Mouse (Mus musculus) 3T3-L1 (cell line): ENCODE data around the gene Plrg1.
A peak's percentile ranks its signal among the peaks of the same experiment; 100 is the strongest.

Source experiments
- DNase-seq: peaks from one replicate; pipeline ENCODE4 v3.0.0-alpha.2; 2015; ENCODE audit warnings: low read depth, low spot score

The Plrg1 gene

GRCm38 (mm10) chr3:83055281-83056038 lies at the start of gene Plrg1:
TSS of gene Plrg1 (plus strand) at chr3:83055522.
- DNase-seq: peak; percentile 96

GRCm38 (mm10) chr3:83007557-83007956 lies 47.8 kb upstream of the Plrg1 start, which contains the start of gene Fgg:
TSS of gene Fgg (plus strand) at chr3:83007724.
- DNase-seq: no peak

GRCm38 (mm10) chr3:83010291-83010690 lies 45.0 kb upstream of the Plrg1 start:
- DNase-seq: no peak

- no peak for DNase-seq
Measured at GRCm38 (mm10) chr3:83011136-83011535, 44.2 kb upstream of the Plrg1 start.

- DNase-seq: no peak
Measured at GRCm38 (mm10) chr3:83011565-83011964, 43.8 kb upstream of the Plrg1 start.

GRCm38 (mm10) chr3:83012636-83013035 lies 42.7 kb upstream of the Plrg1 start:
- no peak for DNase-seq

GRCm38 (mm10) chr3:83013951-83014350 lies 41.4 kb upstream of the Plrg1 start:
- no peak for DNase-seq

GRCm38 (mm10) chr3:83016236-83016635 lies 39.1 kb upstream of the Plrg1 start:
- DNase-seq: no peak

- DNase-seq: no peak
Measured at GRCm38 (mm10) chr3:83020387-83020786, 34.9 kb upstream of the Plrg1 start.

- no peak for DNase-seq
Measured at GRCm38 (mm10) chr3:83021176-83021575, 34.1 kb upstream of the Plrg1 start.

GRCm38 (mm10) chr3:83025036-83025435 lies 30.3 kb upstream of the Plrg1 start:
- no peak for DNase-seq

- DNase-seq: no peak
Measured at GRCm38 (mm10) chr3:83025475-83026301, 29.6 kb upstream of the Plrg1 start, which contains the start of gene Fga. TSS of gene Fga (plus strand) at chr3:83026076.

- no peak for DNase-seq
Measured at GRCm38 (mm10) chr3:83027546-83028251, 27.6 kb upstream of the Plrg1 start.

- no peak for DNase-seq
Measured at GRCm38 (mm10) chr3:83030331-83030730, 25.0 kb upstream of the Plrg1 start.

GRCm38 (mm10) chr3:83032746-83033308 lies 22.5 kb upstream of the Plrg1 start:
- no peak for DNase-seq

GRCm38 (mm10) chr3:83033801-83034200 lies 21.5 kb upstream of the Plrg1 start:
- no peak for DNase-seq

- DNase-seq: no peak
Measured at GRCm38 (mm10) chr3:83038865-83039264, 16.5 kb upstream of the Plrg1 start.

- no peak for DNase-seq
Measured at GRCm38 (mm10) chr3:83039666-83040065, 15.7 kb upstream of the Plrg1 start.

GRCm38 (mm10) chr3:83042451-83042850 lies 12.9 kb upstream of the Plrg1 start:
- no peak for DNase-seq

- DNase-seq: no peak
Measured at GRCm38 (mm10) chr3:83046649-83047048, 8.7 kb upstream of the Plrg1 start.

- DNase-seq: no peak
Measured at GRCm38 (mm10) chr3:83049680-83050079, 5.6 kb upstream of the Plrg1 start, which contains the start of gene Fgb. TSS of gene Fgb (minus strand) at chr3:83049863.

- DNase-seq: no peak
Measured at GRCm38 (mm10) chr3:83050661-83051060, 4.7 kb upstream of the Plrg1 start.
